ENCODE assay signal across 14 mouse cellular contexts in the genomic region with DNA sequence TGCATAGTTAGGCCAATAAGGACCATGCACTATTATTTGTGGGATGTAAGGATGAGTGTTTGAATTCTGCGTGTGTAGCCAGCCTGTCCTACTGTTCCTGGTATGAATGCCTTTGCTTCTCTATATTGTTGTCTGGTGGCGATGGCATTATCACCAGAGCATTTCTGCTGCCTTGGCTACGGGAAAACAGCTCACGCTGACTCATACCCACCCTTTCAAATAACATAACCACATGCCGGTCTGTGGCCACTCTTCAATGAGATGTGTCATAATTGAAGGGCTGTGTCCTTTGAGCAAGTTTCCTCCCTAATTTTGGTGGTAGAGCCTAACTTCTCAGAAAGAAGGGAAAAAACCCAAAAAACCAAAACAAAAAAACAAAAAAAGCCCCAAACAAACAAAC. TPM values are rescaled to one million over a fixed set of nuclear protein-coding genes. Genes with fewer than 3 reads are reported as not detected.
DNase-seq lines count a peak whose midpoint lies in the region; ATAC-seq and TF ChIP-seq lines count a peak whose summit lies in the region.
"Had no signal": no experiment of that assay in that cellular context is flagged by ENCODE, and none has a peak within 500 bp of the region (broad histone marks: within the 10 kb centered on the region; RNA-seq: fewer than 3 reads in every experiment).

No protein-coding gene starts in this region.

- peak; percentile 70 for DNase-seq in CD4-positive helper T cell, adult 2 months (ENCODE audit: low read depth, low spot score)
- DNase-seq in G1E (ENCODE audit: low spot score): no peak
- DNase-seq in urinary bladder, postnatal 10 days (ENCODE audit: low spot score): no peak
- DNase-seq in thymus, postnatal 14 days: no peak
- no peak for DNase-seq in retina, embryonic 14.5 days (ENCODE audit: low spot score)
- DNase-seq: cerebellum, postnatal 14 days; heart, adult 2 months had no signal

- H3K36me3 ChIP-seq in G1E (replicated peaks): no peaks in the 10 kb centered on the region
- H3K36me3 ChIP-seq in megakaryocyte, embryonic 14.5 days (replicated peaks; ENCODE audit: low read length): no peaks in the 10 kb centered on the region
- H3K36me3 ChIP-seq: kidney, embryonic 15.5 days; midbrain, embryonic 10.5 days; neural tube, embryonic 15.5 days had no signal

- no peaks in the 10 kb centered on the region for H3K9me3 ChIP-seq in G1E (replicated peaks)
- no peaks in the 10 kb centered on the region for H3K9me3 ChIP-seq in megakaryocyte, embryonic 14.5 days
- H3K9me3 ChIP-seq: kidney, embryonic 15.5 days; midbrain, embryonic 10.5 days; neural tube, embryonic 15.5 days had no signal

- TF ChIP-seq CTCF in G1E (IDR thresholded peaks at IDR 0.05; ENCODE audit: low read depth, low read length): no peak

- H3K4me3 ChIP-seq in G1E (ENCODE audit: low read depth, low read length): no peak overlapping the region
- H3K4me3 ChIP-seq in megakaryocyte, embryonic 14.5 days (replicated peaks): peak overlapping the region; percentile 80
- H3K4me3 ChIP-seq: heart, adult 2 months; kidney, embryonic 15.5 days; midbrain, embryonic 10.5 days; neural tube, embryonic 15.5 days had no signal

- peaks cover 13% of the 10 kb centered on the region for H3K4me1 ChIP-seq in G1E (ENCODE audit: insufficient read depth, low read depth, low read length)
- H3K4me1 ChIP-seq in megakaryocyte, embryonic 14.5 days: peaks cover 87% of the 10 kb centered on the region
- H3K4me1 ChIP-seq: kidney, embryonic 15.5 days had no signal

- peak; percentile 17; the same call in 1 of the 2 replicates for ATAC-seq in G1E (ENCODE audit: extremely low read depth, insufficient number of reproducible peaks, low FRiP score, poor library complexity, severe bottlenecking)
- peak; percentile 90 for ATAC-seq in common myeloid progenitor, adult 5-6 weeks (replicated peaks; ENCODE audit: low read depth, poor library complexity, severe bottlenecking)

- H3K27me3 ChIP-seq in G1E (ENCODE audit: insufficient read depth, low read length): no peaks in the 10 kb centered on the region
- no peaks in the 10 kb centered on the region for H3K27me3 ChIP-seq in megakaryocyte, embryonic 14.5 days (replicated peaks)
- H3K27me3 ChIP-seq: neural tube, embryonic 15.5 days had no signal

RNA-seq across cellular contexts. Expression of a gene that starts 42.7 kb away (rescaled TPM):
- total RNA-seq in G1E (2014; fragmentation: Nextera tagmentation) (375 and 431 TPM in 2 replicates), G1E (2017) (371 and 387 TPM in 2 replicates)
- 73.2 and 97.6 TPM in 2 replicates for polyA plus RNA-seq in G1E (2012)
- 21.6 and 24.4 TPM in 2 replicates for total RNA-seq in common myeloid progenitor, adult 5-6 weeks (2017)
- 188 and 291 TPM in 2 replicates for polyA plus RNA-seq in megakaryocyte, embryonic 14.5 days (2012; ENCODE audit: insufficient read depth, low replicate concordance)

RNA-seq across cellular contexts. Expression of a gene that starts 51.4 kb away (rescaled TPM):
- total RNA-seq in G1E (2014; fragmentation: Nextera tagmentation) (not detected in 2 replicates), G1E (2017) (0.12 and 0.27 TPM in 2 replicates)
- not detected in 2 replicates for polyA plus RNA-seq in G1E (2012)
- not detected in 2 replicates for total RNA-seq in common myeloid progenitor, adult 5-6 weeks (2017)
- not detected in 2 replicates for polyA plus RNA-seq in megakaryocyte, embryonic 14.5 days (2012; ENCODE audit: insufficient read depth, low replicate concordance)
- total RNA-seq: heart, adult 2 months; layer of hippocampus, postnatal 25 days had no signal
- polyA plus RNA-seq: heart, adult 2 months; liver, embryonic 16.5 days; neural tube, embryonic 15.5 days had no signal

Comparison
In these comparisons a context has a peak if more than half of its experiments do, and no peak if none do; other contexts are left out.
1. RNA of a gene that starts 42.7 kb away (total RNA-seq): 371 to 431 TPM in G1E; 21.6 to 24.4 TPM in common myeloid progenitor, adult 5-6 weeks; every median in the first group is over 10 times any median in the second.